Mouse (Mus musculus) retina, embryonic 14.5 days (tissue): ENCODE results near the gene Trib2.

Experiments used
- DNase-seq: peaks from one replicate; pipeline ENCODE4 v3.0.0-alpha.2; 2015; ENCODE audit warnings: low spot score

The Trib2 gene

GRCm38 (mm10) chr12:15816740-15817178, at the start of gene Trib2:
Gene Trib2, minus strand, starts transcription at chr12:15816922.
- peak; percentile 96 for DNase-seq

- DNase-seq = no peak
These were observed 41.3 kb upstream of the Trib2 start for GRCm38 (mm10) chr12:15858005-15858404.

- DNase-seq = no peak
These were observed 39.2 kb upstream of the Trib2 start for GRCm38 (mm10) chr12:15855891-15856290.

GRCm38 (mm10) chr12:15852781-15853180, 36.1 kb upstream of the Trib2 start:
- no peak for DNase-seq

GRCm38 (mm10) chr12:15852031-15852430, 35.3 kb upstream of the Trib2 start:
- DNase-seq = no peak

GRCm38 (mm10) chr12:15850441-15850895, 33.7 kb upstream of the Trib2 start:
- DNase-seq = no peak

GRCm38 (mm10) chr12:15849861-15850294, 33.2 kb upstream of the Trib2 start:
- no peak for DNase-seq

GRCm38 (mm10) chr12:15848391-15848790, 31.7 kb upstream of the Trib2 start:
- DNase-seq = no peak

GRCm38 (mm10) chr12:15844701-15845100, 28.0 kb upstream of the Trib2 start:
- no peak for DNase-seq

- DNase-seq = no peak
These were observed 24.3 kb upstream of the Trib2 start for GRCm38 (mm10) chr12:15840864-15841557.

- DNase-seq = no peak
These were observed 21.5 kb upstream of the Trib2 start for GRCm38 (mm10) chr12:15838201-15838600.

- no peak for DNase-seq
These were observed 20.8 kb upstream of the Trib2 start for GRCm38 (mm10) chr12:15837566-15837965.

GRCm38 (mm10) chr12:15832674-15833052, 15.9 kb upstream of the Trib2 start:
- DNase-seq = no peak

GRCm38 (mm10) chr12:15831941-15832673, 15.4 kb upstream of the Trib2 start:
- DNase-seq = no peak

- no peak for DNase-seq
These were observed 14.0 kb upstream of the Trib2 start for GRCm38 (mm10) chr12:15830750-15831149.

GRCm38 (mm10) chr12:15828815-15829398, 12.2 kb upstream of the Trib2 start:
- no peak for DNase-seq

GRCm38 (mm10) chr12:15821019-15821418, 4.3 kb upstream of the Trib2 start:
- DNase-seq = no peak

- DNase-seq = no peak
These were observed 643 bp upstream of the Trib2 start for GRCm38 (mm10) chr12:15817365-15817764.

GRCm38 (mm10) chr12:15816254-15816605, 492 bp downstream of the Trib2 start:
- no peak for DNase-seq

GRCm38 (mm10) chr12:15815576-15816253, 1.0 kb downstream of the Trib2 start:
- DNase-seq = peak; percentile 88

GRCm38 (mm10) chr12:15815170-15815575, 1.5 kb downstream of the Trib2 start:
- DNase-seq = peak; percentile 66
